Mouse (Mus musculus) B cell, adult 2 months (primary cell): ENCODE measurements around the gene Acnat2.
"Not testable (repeated sequence)": the region's sequence is repeated elsewhere in the genome, so short reads cannot be mapped to it uniquely, and the experiment has no call there.

Experiments
- DNase-seq, 2 experiments: peaks; one replicate each; pipeline ENCODE4 v3.0.0; 2022

The Acnat2 gene

DNA sequence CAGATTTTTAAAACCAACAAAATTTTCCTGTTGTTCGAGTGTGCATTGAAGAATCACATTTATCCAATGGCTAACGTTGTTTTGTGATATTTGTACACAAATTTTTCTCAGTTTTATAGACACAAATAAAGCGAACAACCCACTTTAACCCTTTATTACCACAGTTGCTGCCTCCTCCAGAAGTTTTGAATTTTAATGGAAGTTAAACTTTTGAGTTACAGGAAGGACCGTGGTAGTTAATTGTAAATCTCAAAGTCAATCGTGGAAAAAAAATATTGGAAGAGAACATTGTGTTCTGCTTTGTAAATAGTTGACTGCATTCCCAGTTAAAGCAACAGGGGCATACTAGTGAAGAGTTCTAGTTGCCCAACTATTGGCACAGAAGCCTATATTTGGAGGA, at the start of gene Acnat2:
TSS of gene Acnat2 (minus strand) at position 195 of the 400 bp plus-strand sequence.
- not testable (repeated sequence) for DNase-seq

DNA sequence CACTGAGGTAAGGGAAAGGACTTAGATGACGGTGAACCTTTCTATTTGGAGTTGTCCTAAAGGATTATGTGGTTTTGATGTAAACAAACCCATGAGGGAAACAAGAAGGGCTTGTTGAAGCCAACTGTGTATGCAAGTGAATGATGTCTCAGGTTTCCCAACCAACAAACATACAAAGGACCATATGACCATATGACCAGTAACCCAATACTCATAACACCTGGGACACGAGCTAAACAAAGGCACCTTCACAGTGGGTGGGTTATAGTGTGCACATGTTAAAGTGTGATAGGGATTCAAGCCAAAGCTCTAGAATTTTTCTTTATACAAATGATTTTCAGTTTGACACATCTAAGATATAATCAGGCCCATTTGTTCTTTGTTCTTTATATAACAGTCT, 48.2 kb upstream of the Acnat2 start:
- DNase-seq = no peak

DNA sequence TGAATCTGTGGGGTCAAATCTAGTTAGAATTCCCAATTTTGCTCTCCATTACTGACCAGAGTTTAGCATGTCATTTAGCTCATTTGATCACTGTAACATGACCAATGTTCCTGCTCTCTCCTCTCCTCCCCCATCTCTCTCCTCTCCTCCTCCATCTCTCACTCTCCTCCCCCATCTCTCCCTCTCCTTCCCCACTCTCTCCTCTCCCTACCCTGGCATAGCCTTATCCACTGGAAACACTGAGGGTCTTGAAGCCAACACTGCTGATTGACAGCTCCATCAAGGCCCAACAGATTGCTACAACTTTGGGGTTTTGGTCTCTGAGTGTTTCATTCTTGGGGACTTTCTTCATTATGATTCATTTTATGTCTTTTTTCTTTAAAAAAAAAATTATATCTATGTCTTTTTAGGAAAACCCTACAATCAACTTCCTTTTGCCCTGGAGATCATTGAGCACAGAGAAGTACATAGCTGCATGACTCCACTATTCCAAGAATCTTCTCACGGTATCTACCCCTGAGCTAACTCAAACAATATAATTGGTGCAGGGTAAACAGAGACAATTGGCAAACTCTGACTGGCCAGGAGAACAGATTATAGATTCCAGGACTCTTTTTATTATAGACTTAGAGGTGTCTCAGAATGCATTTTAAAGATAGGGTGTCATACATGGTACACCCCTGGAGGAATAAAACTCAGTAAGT, 44.0 kb upstream of the Acnat2 start:
- DNase-seq = no peak

DNA sequence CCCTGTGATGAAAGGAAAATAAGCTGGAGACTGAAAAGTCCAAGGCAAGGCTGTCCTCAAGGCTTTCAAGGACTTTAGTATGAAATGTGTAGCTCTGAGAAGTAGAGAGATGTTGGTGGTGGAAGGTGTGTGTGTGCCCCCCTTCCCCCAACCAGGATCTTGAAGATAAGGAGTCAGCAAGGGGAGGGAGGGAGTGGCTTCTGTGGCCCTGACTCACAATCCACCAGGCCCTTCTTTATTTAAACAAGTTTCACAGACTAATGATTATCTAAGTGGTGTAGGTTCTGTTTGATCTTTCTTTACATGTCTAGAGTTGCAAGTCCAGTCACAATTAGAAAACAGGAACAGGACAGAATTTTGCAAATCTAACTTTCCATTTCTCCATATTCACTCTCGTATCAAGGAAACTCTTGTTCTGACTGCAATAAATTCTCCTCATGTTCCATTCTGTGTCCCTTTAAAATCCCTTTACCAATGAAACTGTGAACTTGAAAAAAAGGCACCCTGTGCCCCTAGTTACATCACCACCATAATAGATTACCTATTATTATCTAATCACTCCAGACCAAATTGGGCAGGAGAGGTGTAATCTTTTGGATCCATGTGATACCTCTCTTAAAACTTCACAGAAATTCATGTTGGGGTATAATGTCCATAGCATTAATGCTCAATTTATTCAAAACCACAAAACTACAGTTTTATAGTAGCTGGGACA, 43.3 kb upstream of the Acnat2 start:
- DNase-seq = not testable (repeated sequence)

DNA sequence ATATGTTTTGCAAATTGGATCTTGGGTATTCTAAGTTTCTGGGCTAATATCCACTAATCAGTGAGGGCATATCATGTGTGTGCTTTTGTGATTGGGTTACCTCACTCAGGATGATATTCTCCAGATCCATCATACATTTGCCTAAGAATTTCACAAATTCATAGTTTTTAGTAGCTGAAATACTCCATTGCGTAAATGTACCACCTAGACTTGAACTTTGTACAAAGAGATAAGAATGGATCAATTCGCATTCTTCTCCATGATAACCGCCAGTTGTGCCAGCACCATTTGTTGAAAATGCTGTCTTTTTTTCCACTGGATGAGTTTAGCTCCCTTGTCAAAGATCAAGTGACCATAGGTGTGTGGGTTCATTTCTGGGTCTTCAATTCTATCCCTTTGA, 29.0 kb upstream of the Acnat2 start:
- not testable (repeated sequence) for DNase-seq

DNA sequence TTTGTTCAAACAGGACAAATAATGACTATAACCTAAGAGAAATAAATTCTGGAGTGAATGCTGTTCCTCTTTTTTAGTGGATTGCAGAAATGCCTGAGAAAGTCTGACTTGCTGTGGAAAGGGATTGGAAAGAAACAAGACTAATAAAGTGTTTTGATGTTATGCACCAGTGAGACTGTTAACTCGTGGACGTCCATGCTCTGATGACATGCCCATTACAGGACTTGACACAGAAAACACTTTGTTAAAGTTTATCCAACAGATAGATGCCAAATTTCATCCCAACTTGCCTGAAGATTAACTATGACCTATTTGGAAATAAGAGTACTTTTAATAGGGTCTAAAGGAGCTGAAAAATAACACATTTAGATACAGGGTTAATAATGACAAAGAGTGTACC, 2.2 kb upstream of the Acnat2 start:
- DNase-seq = not testable (repeated sequence)

DNA sequence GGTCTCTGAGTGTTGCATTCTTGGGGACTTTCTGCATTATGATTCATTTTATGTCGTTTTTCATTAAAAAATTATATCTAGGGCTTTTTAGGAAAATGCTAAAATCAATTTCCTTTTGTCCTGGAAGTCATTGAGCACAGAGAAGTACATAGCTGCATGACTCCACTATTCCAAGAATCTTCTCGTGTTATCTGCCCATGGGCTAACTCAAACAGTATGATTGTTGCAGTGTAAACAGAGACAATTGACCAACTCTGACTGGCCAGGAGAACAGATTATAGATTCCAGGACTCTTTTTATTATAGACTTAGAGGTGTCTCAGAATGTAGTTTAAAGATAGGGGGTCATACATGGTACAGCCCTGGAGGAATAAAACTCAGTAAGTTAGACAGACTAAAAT, 21.1 kb downstream of the Acnat2 start:
- no peak for DNase-seq

DNA sequence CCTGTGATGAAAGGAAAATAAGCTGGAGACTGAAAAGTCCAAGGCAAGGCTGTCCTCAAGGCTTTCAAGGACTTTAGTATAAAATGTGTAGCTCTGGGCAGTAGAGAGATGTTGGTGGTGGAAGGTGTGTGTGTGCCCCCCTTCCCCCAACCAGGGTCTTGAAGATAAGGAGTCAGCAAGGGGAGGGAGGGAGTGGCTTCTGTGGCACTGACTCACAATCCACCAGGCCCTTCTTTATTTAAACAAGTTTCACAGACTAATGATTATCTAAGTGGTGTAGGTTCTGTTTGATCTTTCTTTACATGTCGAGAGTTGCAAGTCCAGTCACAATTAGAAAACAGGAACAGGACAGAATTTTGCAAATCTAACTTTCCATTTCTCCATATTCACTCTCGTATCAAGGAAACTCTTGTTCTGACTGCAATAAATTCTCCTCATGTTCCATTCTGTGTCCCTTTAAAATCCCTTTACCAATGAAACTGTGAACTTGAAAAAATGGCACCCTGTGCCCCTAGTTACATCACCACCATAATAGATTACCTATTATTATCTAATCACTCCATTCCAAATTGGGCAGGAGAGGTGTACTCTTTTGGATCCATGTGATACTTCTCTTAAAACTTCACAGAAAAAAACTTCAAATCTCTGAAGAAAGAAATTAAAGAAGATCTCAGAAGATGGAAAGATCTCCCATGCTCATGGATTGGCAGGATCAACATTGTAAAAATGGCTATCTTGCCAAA, 24.2 kb downstream of the Acnat2 start:
- not testable (repeated sequence) for DNase-seq

DNA sequence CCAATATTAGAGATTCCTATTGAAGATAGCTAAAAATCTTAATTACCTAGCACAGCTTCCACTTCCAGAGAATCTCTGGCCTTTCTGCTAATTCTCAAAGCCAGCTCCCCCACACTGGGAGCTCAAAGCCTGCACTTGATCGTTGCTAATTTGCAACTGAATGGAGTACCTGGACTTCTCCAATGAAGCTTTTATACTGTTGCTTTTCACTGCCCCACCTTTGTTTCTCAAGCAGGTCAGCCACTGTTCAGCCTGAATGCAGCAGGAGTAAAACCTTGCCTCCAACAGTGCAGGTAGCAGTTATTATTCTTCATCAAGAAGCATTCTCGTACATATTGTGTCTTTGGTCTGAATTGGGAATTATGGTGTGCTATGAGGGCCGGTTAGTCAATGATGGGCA, 39.9 kb downstream of the Acnat2 start:
- not testable (repeated sequence) for DNase-seq

DNA sequence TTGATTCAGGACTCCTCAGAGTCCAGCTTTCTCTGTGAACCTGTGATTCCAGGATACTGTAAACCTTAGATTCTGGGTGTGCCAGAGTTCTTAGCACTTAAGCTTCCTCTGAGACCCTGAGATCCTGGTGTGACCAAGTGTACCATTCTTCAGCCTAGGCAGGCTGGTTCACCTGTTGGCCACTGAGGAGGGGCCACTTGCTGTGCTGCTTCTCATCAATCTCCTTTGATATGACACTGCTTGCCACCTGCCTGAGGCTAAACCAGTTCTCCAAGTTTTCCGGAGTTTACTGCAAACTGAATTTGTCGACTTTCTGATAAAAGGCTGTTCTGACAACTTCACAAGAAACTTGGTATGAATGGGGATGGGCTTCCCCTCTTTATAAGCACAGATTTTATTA, 50.9 kb downstream of the Acnat2 start:
- no peak for DNase-seq

DNA sequence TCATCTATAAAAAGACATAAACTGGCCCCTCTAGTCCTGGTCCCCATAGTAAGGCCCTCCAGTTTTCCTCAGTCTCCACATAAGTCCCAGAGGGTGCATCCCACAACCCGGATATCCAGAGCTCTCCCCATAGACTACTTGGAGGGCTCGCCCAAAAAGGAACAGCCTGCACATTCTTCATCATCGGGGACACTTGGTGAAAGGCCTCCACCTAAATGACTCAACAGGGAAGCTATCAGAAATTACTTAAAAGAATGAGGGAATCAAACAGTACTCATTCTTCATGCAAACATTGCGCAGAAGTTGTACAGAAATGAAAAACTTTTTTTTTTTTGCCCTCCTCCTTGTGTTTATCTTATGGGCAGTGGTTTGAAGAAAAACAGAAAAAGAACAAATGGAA, 57.5 kb downstream of the Acnat2 start:
- no peak for DNase-seq

DNA sequence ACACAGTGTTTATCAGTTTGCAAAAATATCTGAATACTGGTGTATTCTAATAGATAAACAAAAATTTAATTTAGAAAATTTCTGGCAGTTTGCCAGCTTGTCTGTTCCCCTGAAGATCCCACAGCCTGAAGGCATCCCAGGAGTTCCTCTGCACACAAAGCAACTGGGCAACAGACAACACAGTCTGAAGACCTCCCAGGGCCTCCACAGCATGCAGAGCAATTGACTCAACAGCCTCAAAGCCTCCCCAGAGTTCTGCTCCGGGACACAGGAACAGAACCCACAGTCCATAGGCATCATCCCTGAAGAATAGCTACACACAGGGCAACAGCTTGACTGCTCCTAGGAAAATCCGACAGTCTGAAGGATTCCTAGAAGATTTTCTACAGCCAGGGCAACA, 59.3 kb downstream of the Acnat2 start:
- no peak for DNase-seq

DNA sequence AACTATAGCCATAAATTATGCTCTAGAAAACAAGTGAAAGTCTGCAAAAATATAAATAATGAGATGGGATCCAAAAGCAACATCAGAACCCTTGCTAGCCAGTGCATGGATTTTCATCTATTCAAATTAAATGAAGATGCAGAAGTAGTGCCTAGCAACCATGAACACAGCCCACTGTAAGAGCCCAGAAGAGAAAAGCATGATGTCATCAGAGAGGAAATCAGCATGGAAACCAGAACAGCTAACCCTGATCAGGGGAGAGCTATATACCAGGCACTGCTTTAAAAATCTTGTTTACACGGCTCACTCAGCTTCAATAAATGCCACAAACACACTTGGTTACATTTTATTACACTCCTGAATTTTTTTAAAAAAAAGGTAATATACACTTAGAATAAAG, 60.0 kb downstream of the Acnat2 start:
- DNase-seq = not testable (repeated sequence)

DNA sequence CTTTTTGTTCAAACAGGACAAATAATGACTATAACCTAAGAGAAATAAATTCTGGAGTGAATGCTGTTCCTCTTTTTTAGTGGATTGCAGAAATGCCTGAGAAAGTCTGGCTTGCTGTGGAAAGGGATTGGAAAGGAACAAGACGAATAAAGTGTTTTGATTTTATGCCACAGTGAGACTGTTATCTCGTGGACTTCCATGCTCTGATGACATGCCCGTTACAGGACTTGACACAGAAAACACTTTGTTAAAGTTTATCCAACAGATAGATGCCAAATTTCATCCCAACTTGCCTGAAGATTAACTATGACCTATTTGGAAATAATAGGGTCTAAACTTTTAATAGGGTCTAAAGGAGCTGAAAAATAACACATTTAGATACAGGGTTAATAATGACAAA, 67.9 kb downstream of the Acnat2 start:
- not testable (repeated sequence) for DNase-seq

DNA sequence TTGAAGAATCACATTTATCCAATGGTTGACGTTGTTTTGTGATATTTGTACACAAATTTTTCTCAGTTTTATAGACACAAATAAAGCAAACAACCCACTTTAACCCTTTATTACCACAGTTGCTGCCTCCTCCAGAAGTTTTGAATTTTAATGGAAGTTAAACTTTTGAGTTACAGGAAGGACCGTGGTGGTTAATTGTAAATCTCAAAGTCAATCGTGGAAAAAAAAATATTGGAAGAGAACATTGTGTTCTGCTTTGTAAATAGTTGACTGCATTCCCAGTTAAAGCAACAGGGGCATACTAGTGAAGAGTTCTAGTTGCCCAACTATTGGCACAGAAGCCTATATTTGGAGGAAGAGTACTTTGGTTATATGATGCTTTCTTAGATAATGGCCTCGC, 70.0 kb downstream of the Acnat2 start:
- not testable (repeated sequence) for DNase-seq
